17 mouse cellular contexts compared by ENCODE assay signal in the genomic region with DNA sequence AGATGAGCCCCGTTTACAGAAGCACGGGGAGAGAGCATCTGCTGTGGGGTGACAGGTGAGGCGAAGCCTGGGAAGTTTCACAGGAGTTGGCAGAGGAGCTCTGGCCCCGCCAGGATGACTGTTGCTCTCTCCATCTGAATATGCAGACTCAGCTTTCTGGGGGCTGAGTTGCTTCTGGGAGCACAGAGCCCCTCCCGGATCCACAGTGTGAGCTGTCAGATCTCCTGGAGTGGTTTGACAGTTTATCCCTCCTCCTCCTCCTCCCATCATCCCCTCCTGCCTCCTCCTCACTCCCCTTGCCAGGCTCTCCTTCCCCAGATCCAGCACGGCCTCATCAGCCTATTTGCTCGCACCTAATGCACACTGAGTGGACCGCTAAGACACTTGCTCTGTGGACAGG.
A peak's percentile ranks its signal among the peaks of the same experiment; 100 is the strongest.
DNase-seq lines count a peak whose midpoint lies in the region; ATAC-seq and TF ChIP-seq lines count a peak whose summit lies in the region.
"Had no signal": no experiment of that assay in that cellular context is flagged by ENCODE, and none has a peak within 500 bp of the region (broad histone marks: within the 10 kb centered on the region; RNA-seq: fewer than 3 reads in every experiment).

No protein-coding gene starts in this region.

- peaks cover 6% of the 10 kb centered on the region for H3K4me1 ChIP-seq in intestine, embryonic 14.5 days (replicated peaks; ENCODE audit: control insufficient read depth, insufficient read depth, low read length)
- no peaks in the 10 kb centered on the region for H3K4me1 ChIP-seq in intestine, postnatal 0 days (replicated peaks; ENCODE audit: control insufficient read depth, insufficient read depth, low read length)
- H3K4me1 ChIP-seq in ES-E14 (ENCODE audit: control insufficient read depth in 2 of 2, insufficient read depth in 2 of 2, low read length in 2 of 2, poor library complexity in 1 of 2), result peaks cover 0 to 13% of the 10 kb centered on the region in 2 experiments; a peak in 2 of 4 replicates
- H3K4me1 ChIP-seq in forebrain, embryonic 16.5 days (replicated peaks; ENCODE audit: control insufficient read depth, insufficient read depth, low read length), result peaks cover 17% of the 10 kb centered on the region

- no peak for TF ChIP-seq POLR2A in brain, embryonic 14.5 days (IDR thresholded peaks at IDR 0.05; ENCODE audit: borderline replicate concordance, extremely low read depth, insufficient read depth, insufficient read length, poor library complexity, severe bottlenecking)

- H3K4me2 ChIP-seq in intestine, embryonic 14.5 days (ENCODE audit: low read length), result no peak overlapping the region
- H3K4me2 ChIP-seq in intestine, postnatal 0 days (replicated peaks; ENCODE audit: low read depth), result no peak overlapping the region
- no peak overlapping the region for H3K4me2 ChIP-seq in forebrain, embryonic 16.5 days (ENCODE audit: low read length)
- H3K4me2 ChIP-seq: heart, embryonic 12.5 days; limb, embryonic 12.5 days had no signal

- ATAC-seq in intestine, embryonic 14.5 days (replicated peaks; ENCODE audit: low FRiP score, low TSS enrichment, low read depth), result peak; percentile 66; the same call in 1 of the 2 replicates
- no peak for ATAC-seq in intestine, postnatal 0 days
- peak; percentile 80 for ATAC-seq in forebrain, embryonic 16.5 days
- ATAC-seq: CD4-positive, CD25-positive, alpha-beta regulatory T cell, adult 4 months; Patski had no signal

- no peaks in the 10 kb centered on the region for H3K9me3 ChIP-seq in intestine, embryonic 14.5 days (ENCODE audit: control insufficient read depth, low read length)
- H3K9me3 ChIP-seq in intestine, postnatal 0 days (ENCODE audit: control insufficient read depth), result no peaks in the 10 kb centered on the region
- H3K9me3 ChIP-seq in ES-E14 (ENCODE audit: control insufficient read depth, insufficient read depth, low read depth, low read length), result no peaks in the 10 kb centered on the region
- no peaks in the 10 kb centered on the region for H3K9me3 ChIP-seq in forebrain, embryonic 16.5 days (ENCODE audit: control insufficient read depth, low read length)
- H3K9me3 ChIP-seq: heart, embryonic 12.5 days; limb, embryonic 12.5 days; megakaryocyte, embryonic 14.5 days had no signal

- 19% methylated on average over 8 of the region's 8 CpGs for WGBS in intestine, embryonic 14.5 days
- WGBS in intestine, postnatal 0 days, result 27% methylated on average over 8 of the region's 8 CpGs
- 41% methylated on average over 8 of the region's 8 CpGs for WGBS in forebrain, embryonic 16.5 days

- no peak for DNase-seq in intestine, embryonic 14.5 days (ENCODE audit: low spot score)
- DNase-seq in ES-E14 (ENCODE audit: low read depth, low spot score), result no peak
- peak; percentile 59 for DNase-seq in brain, embryonic 14.5 days (ENCODE audit: low read depth)
- DNase-seq in MN1 (ENCODE audit: low spot score), result no peak
- no peak for DNase-seq in left cerebral cortex, postnatal 4 days
- DNase-seq: gastrocnemius, postnatal 25 days; kidney, adult 2 months; kidney, postnatal 36 days; layer of hippocampus, postnatal 36 days; right cerebral cortex, postnatal 14 days had no signal

- no peak for TF ChIP-seq CTCF in intestine, postnatal 0 days (IDR thresholded peaks at IDR 0.05; ENCODE audit: low read depth)
- TF ChIP-seq CTCF in brain, embryonic 14.5 days (IDR thresholded peaks at IDR 0.05; ENCODE audit: borderline replicate concordance, extremely low read depth, insufficient read depth, insufficient read length), result no peak

- no peak overlapping the region for H3K9ac ChIP-seq in intestine, embryonic 14.5 days (ENCODE audit: low read length)
- H3K9ac ChIP-seq in intestine, postnatal 0 days (ENCODE audit: low read depth, low read length), result no peak overlapping the region
- no peak overlapping the region for H3K9ac ChIP-seq in ES-E14 (ENCODE audit: insufficient read depth, low read depth, low read length, poor library complexity, severe bottlenecking)
- H3K9ac ChIP-seq in forebrain, embryonic 16.5 days (replicated peaks; ENCODE audit: low read depth, low read length), result no peak overlapping the region; the same call in 1 of the 2 replicates
- H3K9ac ChIP-seq: heart, embryonic 12.5 days; limb, embryonic 12.5 days had no signal

- H3K4me3 ChIP-seq in intestine, embryonic 14.5 days (ENCODE audit: low read depth, low read length), result no peak overlapping the region
- H3K4me3 ChIP-seq in intestine, postnatal 0 days (ENCODE audit: low read depth, low read length), result no peak overlapping the region
- H3K4me3 ChIP-seq in ES-E14 (ENCODE audit: insufficient read depth in 1 of 2, low read depth in 1 of 2, low read length in 2 of 2, poor library complexity in 1 of 2, severe bottlenecking in 1 of 2), result no peak overlapping the region
- no peak overlapping the region for H3K4me3 ChIP-seq in forebrain, embryonic 16.5 days (replicated peaks; ENCODE audit: low read length)
- H3K4me3 ChIP-seq: heart, embryonic 12.5 days; limb, embryonic 12.5 days; megakaryocyte, embryonic 14.5 days had no signal

- H3K36me3 ChIP-seq in intestine, embryonic 14.5 days (ENCODE audit: control insufficient read depth, insufficient read depth, low read length), result no peaks in the 10 kb centered on the region
- H3K36me3 ChIP-seq in intestine, postnatal 0 days (ENCODE audit: control insufficient read depth, insufficient read depth), result no peaks in the 10 kb centered on the region
- H3K36me3 ChIP-seq in ES-E14 (ENCODE audit: control insufficient read depth, insufficient read depth, low read length, poor library complexity, severe bottlenecking), result no peaks in the 10 kb centered on the region
- no peaks in the 10 kb centered on the region for H3K36me3 ChIP-seq in forebrain, embryonic 16.5 days (ENCODE audit: control insufficient read depth, insufficient read depth)
- H3K36me3 ChIP-seq: heart, embryonic 12.5 days; limb, embryonic 12.5 days had no signal

- no peak overlapping the region for H3K27ac ChIP-seq in intestine, embryonic 14.5 days (ENCODE audit: low read depth)
- H3K27ac ChIP-seq in intestine, postnatal 0 days (ENCODE audit: low read depth, low read length), result no peak overlapping the region
- no peak overlapping the region for H3K27ac ChIP-seq in ES-E14 (ENCODE audit: insufficient read depth, low read depth, low read length, poor library complexity, severe bottlenecking)
- no peak overlapping the region for H3K27ac ChIP-seq in forebrain, embryonic 16.5 days (ENCODE audit: low read length)
- H3K27ac ChIP-seq: limb, embryonic 12.5 days had no signal

- 0 out of 2 replicates have a peak, but pooled peaks cover 3% of the 10 kb centered on the region for H3K27me3 ChIP-seq in intestine, embryonic 14.5 days (replicated peaks; ENCODE audit: control insufficient read depth, insufficient read depth, low read length)
- peaks cover 10% of the 10 kb centered on the region; the same call in 1 of the 2 replicates for H3K27me3 ChIP-seq in intestine, postnatal 0 days (replicated peaks; ENCODE audit: control insufficient read depth, insufficient read depth, low read length)
- H3K27me3 ChIP-seq in forebrain, embryonic 16.5 days (replicated peaks; ENCODE audit: control insufficient read depth, insufficient read depth, low read length), result 0 out of 2 replicates have a peak, but pooled peaks cover 4% of the 10 kb centered on the region

- intact Hi-C loops in left cerebral cortex, postnatal 4 days (cut with DNase I), result loop anchor here (10.0 kb wide), 1 partner anchor 148 kb away; no protein-coding TSS in a partner anchor

- in situ Hi-C loops in ES-E14 (cut with MboI; ENCODE audit: low sequenced_read_pairs in 2 of 2, unreplicated experiment in 2 of 2), result no loop called here

TF ChIP-seq in ES-E14, 5 proteins besides CTCF, POLR2A, EP300 and RAD21:
- no peak for TF ChIP-seq HCFC1 (IDR thresholded peaks at IDR 0.05; ENCODE audit: borderline replicate concordance, insufficient read depth, low read length)
- TF ChIP-seq MAFK (IDR thresholded peaks at IDR 0.05; ENCODE audit: insufficient read depth, low read depth, low read length), result peak; percentile 60; the same call in 1 of the 2 replicates
